ENCODE assay signal across 31 mouse cellular contexts in the genomic region with DNA sequence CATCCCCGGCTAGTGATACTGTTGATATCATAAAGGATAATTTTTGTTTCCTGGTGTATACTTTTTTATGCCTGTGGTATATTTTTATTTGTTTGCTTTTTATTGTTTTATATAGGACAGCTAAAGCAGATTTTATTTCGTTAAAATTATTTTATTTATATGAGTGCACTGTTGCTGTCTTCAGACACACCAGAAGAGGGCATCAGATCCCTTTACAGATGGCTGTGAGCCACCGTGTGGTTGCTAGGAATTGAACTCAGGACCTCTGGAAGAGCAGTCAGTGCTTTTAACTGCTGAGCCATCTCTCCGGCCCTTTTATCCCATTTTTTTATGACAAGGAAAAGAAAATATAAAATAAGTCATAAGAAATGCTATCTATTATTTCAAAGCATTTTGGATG. TPM values are rescaled to one million over a fixed set of nuclear protein-coding genes. Genes with fewer than 3 reads are reported as not detected.
"Had no signal": no experiment of that assay in that cellular context is flagged by ENCODE, and none has a peak within 500 bp of the region (broad histone marks: within the 10 kb centered on the region; RNA-seq: fewer than 3 reads in every experiment).

No protein-coding gene starts in this region.

RNA-seq across cellular contexts. Expression of a gene that starts 19.3 kb away (rescaled TPM):
- total RNA-seq: common myeloid progenitor, adult 5-6 weeks; forebrain, postnatal 0 days; gastrocnemius, adult 18-20 months; gastrocnemius, adult 2 months; gastrocnemius, adult 8-10 months; gastrocnemius, postnatal 10 days; gastrocnemius, postnatal 14 days; gastrocnemius, postnatal 25 days; gastrocnemius, postnatal 36 days; gastrocnemius, postnatal 4 days; granulocyte monocyte progenitor cell, adult 5-6 weeks; heart, adult 18-20 months; heart, adult 2 months; heart, adult 8-10 months had no signal
- polyA plus RNA-seq: cortical plate, adult 2 months; embryonic facial prominence, embryonic 10.5 days; embryonic facial prominence, embryonic 11.5 days; embryonic facial prominence, embryonic 12.5 days; embryonic facial prominence, embryonic 13.5 days; embryonic facial prominence, embryonic 14.5 days; embryonic facial prominence, embryonic 15.5 days; erythroblast, embryonic 14.5 days; forebrain, embryonic 10.5 days; forebrain, embryonic 11.5 days; forebrain, embryonic 12.5 days; forebrain, embryonic 13.5 days; forebrain, embryonic 14.5 days; forebrain, embryonic 15.5 days; forebrain, embryonic 16.5 days; forebrain, postnatal 0 days; frontal cortex, adult 2 months; gonadal fat pad, adult 2 months; heart, adult 2 months had no signal

RNA-seq across cellular contexts. Expression of a gene that starts 35.9 kb away (rescaled TPM):
- total RNA-seq: common myeloid progenitor, adult 5-6 weeks; forebrain, postnatal 0 days; granulocyte monocyte progenitor cell, adult 5-6 weeks had no signal
- polyA plus RNA-seq: embryonic facial prominence, embryonic 10.5 days; embryonic facial prominence, embryonic 11.5 days; embryonic facial prominence, embryonic 12.5 days; embryonic facial prominence, embryonic 13.5 days; embryonic facial prominence, embryonic 14.5 days; embryonic facial prominence, embryonic 15.5 days; forebrain, embryonic 10.5 days; forebrain, embryonic 11.5 days; forebrain, embryonic 12.5 days; forebrain, embryonic 13.5 days; forebrain, embryonic 14.5 days; forebrain, embryonic 15.5 days; forebrain, embryonic 16.5 days; forebrain, postnatal 0 days had no signal
